Mouse (Mus musculus): Measurements from ENCODE around the gene Svbp. TPM values are rescaled to one million over a fixed set of nuclear protein-coding genes. Genes with fewer than 3 reads are reported as not detected.

Gene Svbp
- polyA plus RNA-seq, 1 experiment: 23.0 TPM

GRCm38 (mm10) chr4:119162990-119163389, 32.1 kb upstream of the Svbp start:
- WGBS: 85% methylated on average over 4 of the region's 4 CpGs
- TF ChIP-seq CTCF (IDR thresholded peaks at IDR 0.05; ENCODE audit: extremely low read depth, insufficient read depth, insufficient read length, insufficient replicate concordance) (no peak), POLR2A (IDR thresholded peaks at IDR 0.05; ENCODE audit: low read depth, low read length) (no peak)

GRCm38 (mm10) chr4:119165916-119166315, 29.2 kb upstream of the Svbp start:
- 71% methylated on average over 7 of the region's 7 CpGs for WGBS
- no peak for TF ChIP-seq POLR2A (IDR thresholded peaks at IDR 0.05; ENCODE audit: low read depth, low read length)
- no peak for TF ChIP-seq CTCF (IDR thresholded peaks at IDR 0.05; ENCODE audit: extremely low read depth, insufficient read depth, insufficient read length, insufficient replicate concordance)
- Histone ChIP-seq H3K27me3 (ENCODE audit: control insufficient read depth, insufficient read depth, low read length) (no peaks in the 10 kb centered on the region), H3K36me3 (ENCODE audit: control insufficient read depth, insufficient read depth, low read length) (peaks cover 5% of the 10 kb centered on the region), H3K27ac (ENCODE audit: insufficient read depth, low read length) (no peak overlapping the region), H3K4me3 (ENCODE audit: extremely low read depth, insufficient read depth, insufficient read length) (no peak overlapping the region), H3K4me1 (ENCODE audit: control insufficient read depth, insufficient read depth, insufficient read length) (no peaks in the 10 kb centered on the region)
- DNase-seq (ENCODE audit: low read depth in 1 of 2, low spot score in 2 of 2): no peak

More at GRCm38 (mm10) chr4:119162990-119163389, 32.1 kb upstream of the Svbp start:
- Histone ChIP-seq H3K36me3 (ENCODE audit: control insufficient read depth, insufficient read depth, low read length) (no peaks in the 10 kb centered on the region), H3K4me1 (ENCODE audit: control insufficient read depth, insufficient read depth, insufficient read length) (no peaks in the 10 kb centered on the region), H3K27ac (ENCODE audit: insufficient read depth, low read length) (no peak overlapping the region), H3K27me3 (ENCODE audit: control insufficient read depth, insufficient read depth, low read length) (no peaks in the 10 kb centered on the region), H3K4me3 (ENCODE audit: extremely low read depth, insufficient read depth, insufficient read length) (no peak overlapping the region)
- no peak for DNase-seq (ENCODE audit: low read depth in 1 of 2, low spot score in 2 of 2)

DNA sequence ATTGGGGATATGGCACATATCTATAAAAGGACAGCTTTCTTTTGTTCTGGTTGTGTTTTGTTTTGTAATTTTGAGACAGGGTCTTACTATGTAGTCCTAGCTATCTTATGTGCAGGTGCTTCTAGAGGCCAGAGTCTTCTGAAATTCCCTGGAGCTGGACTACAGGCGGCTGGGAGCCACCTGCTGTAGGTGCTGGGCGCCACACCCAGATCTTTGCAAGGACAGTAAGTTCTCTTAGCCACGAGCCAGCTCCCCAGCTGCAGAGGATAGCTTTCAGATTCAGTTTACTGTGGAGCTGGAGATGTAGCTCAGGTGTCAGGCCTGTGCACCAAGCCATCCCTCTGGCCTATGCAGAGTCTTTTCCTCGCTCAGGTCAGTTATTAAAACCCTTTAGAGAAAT, 28.0 kb upstream of the Svbp start:
- DNase-seq (ENCODE audit: low read depth in 1 of 2, low spot score in 2 of 2): no peak
- Histone ChIP-seq H3K4me1 (ENCODE audit: control insufficient read depth, insufficient read depth, insufficient read length) (no peaks in the 10 kb centered on the region), H3K27ac (ENCODE audit: insufficient read depth, low read length) (no peak overlapping the region), H3K36me3 (ENCODE audit: control insufficient read depth, insufficient read depth, low read length) (peaks cover 5% of the 10 kb centered on the region), H3K27me3 (ENCODE audit: control insufficient read depth, insufficient read depth, low read length) (no peaks in the 10 kb centered on the region), H3K4me3 (ENCODE audit: extremely low read depth, insufficient read depth, insufficient read length) (no peak overlapping the region)
- TF ChIP-seq CTCF (IDR thresholded peaks at IDR 0.05; ENCODE audit: extremely low read depth, insufficient read depth, insufficient read length, insufficient replicate concordance): no peak
- no peak for TF ChIP-seq POLR2A (IDR thresholded peaks at IDR 0.05; ENCODE audit: low read depth, low read length)
- WGBS: 85% methylated on average over 4 of the region's 4 CpGs

GRCm38 (mm10) chr4:119167663-119168062, 27.4 kb upstream of the Svbp start:
- no peaks in the 10 kb centered on the region for H3K4me1 ChIP-seq (ENCODE audit: control insufficient read depth, insufficient read depth, insufficient read length)
- H3K27me3 ChIP-seq (ENCODE audit: control insufficient read depth, insufficient read depth, low read length): no peaks in the 10 kb centered on the region
- H3K4me3 ChIP-seq (ENCODE audit: extremely low read depth, insufficient read depth, insufficient read length): no peak overlapping the region
- 2% methylated on average over 4 of the region's 4 CpGs for WGBS
- H3K27ac ChIP-seq (ENCODE audit: insufficient read depth, low read length): no peak overlapping the region
- peak; percentile 80; the same call in 1 of the 2 replicates for TF ChIP-seq CTCF (IDR thresholded peaks at IDR 0.05; ENCODE audit: extremely low read depth, insufficient read depth, insufficient read length, insufficient replicate concordance)
- TF ChIP-seq POLR2A (IDR thresholded peaks at IDR 0.05; ENCODE audit: low read depth, low read length): no peak
- peak; percentile 72 to 81 for DNase-seq (ENCODE audit: low read depth in 1 of 2, low spot score in 2 of 2)
- peaks cover 5% of the 10 kb centered on the region for H3K36me3 ChIP-seq (ENCODE audit: control insufficient read depth, insufficient read depth, low read length)

DNA sequence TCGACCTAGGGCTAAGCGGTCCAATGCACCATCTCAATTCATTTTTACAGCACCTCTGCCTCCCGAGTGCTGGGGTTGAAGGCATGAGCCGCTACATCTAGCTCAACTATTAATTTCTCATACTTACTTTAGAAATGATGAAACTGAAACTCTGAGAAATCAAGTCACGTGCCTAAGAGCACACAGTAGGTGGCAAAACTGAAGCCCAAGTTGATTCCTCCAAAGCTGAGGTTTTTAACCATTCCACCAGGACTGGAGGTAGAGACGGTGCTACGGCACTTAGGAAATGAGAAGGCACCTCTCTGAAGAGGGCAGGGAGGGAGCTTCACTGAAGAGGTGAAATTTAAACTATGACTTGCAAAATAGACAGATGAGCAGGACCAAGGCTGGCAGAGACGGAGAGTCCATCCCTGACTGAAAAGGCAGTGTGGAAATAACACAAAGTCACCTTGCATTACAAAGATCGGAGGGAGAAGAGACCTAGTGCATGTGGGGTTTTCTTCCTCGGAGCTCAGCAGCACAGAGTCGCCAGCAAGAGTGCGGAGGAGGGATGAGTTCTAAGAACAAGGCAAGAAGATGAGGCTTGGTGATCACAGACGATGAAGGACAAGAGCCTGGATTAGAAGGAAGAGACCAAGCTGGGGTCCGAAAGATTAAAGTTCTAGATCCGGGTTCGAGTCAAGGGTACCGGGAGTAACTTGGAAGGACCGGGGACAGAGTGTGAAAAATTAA, 22.0 kb upstream of the Svbp start:
- TF ChIP-seq CTCF (IDR thresholded peaks at IDR 0.05; ENCODE audit: extremely low read depth, insufficient read depth, insufficient read length, insufficient replicate concordance): no peak
- no peak for TF ChIP-seq POLR2A (IDR thresholded peaks at IDR 0.05; ENCODE audit: low read depth, low read length)
- Histone ChIP-seq H3K36me3 (ENCODE audit: control insufficient read depth, insufficient read depth, low read length) (peaks cover 5% of the 10 kb centered on the region), H3K4me3 (ENCODE audit: extremely low read depth, insufficient read depth, insufficient read length) (peak overlapping the region; percentile 79), H3K27me3 (ENCODE audit: control insufficient read depth, insufficient read depth, low read length) (no peaks in the 10 kb centered on the region), H3K4me1 (ENCODE audit: control insufficient read depth, insufficient read depth, insufficient read length) (peaks cover 7% of the 10 kb centered on the region; the same call in 1 of the 2 replicates), H3K27ac (ENCODE audit: insufficient read depth, low read length) (no peak overlapping the region)
- DNase-seq (ENCODE audit: low read depth in 1 of 2, low spot score in 2 of 2): no peak
- 22% methylated on average over 18 of the region's 18 CpGs for WGBS

- peak; percentile 94 to 95 for DNase-seq (ENCODE audit: low read depth in 1 of 2, low spot score in 2 of 2)
- H3K4me1 ChIP-seq (ENCODE audit: control insufficient read depth, insufficient read depth, insufficient read length): peaks cover 9% of the 10 kb centered on the region; the same call in 1 of the 2 replicates
- H3K27ac ChIP-seq (ENCODE audit: insufficient read depth, low read length): 0 out of 2 replicates have a peak within 1 kb of the TSS, but pooled peaks have one; percentile 11
- peak within 1 kb of the TSS; percentile 79 for H3K4me3 ChIP-seq (ENCODE audit: extremely low read depth, insufficient read depth, insufficient read length)
- peaks cover 5% of the 10 kb centered on the region for H3K36me3 ChIP-seq (ENCODE audit: control insufficient read depth, insufficient read depth, low read length)
- TF ChIP-seq CTCF (IDR thresholded peaks at IDR 0.05; ENCODE audit: extremely low read depth, insufficient read depth, insufficient read length, insufficient replicate concordance): no peak
- TF ChIP-seq POLR2A (IDR thresholded peaks at IDR 0.05; ENCODE audit: low read depth, low read length): peak; percentile 46; the same call in 1 of the 2 replicates
- no peaks in the 10 kb centered on the region for H3K27me3 ChIP-seq (ENCODE audit: control insufficient read depth, insufficient read depth, low read length)
- under 1% methylated on average over 40 of the region's 40 CpGs for WGBS
These were observed 21.2 kb upstream of the Svbp start, which contains the start of gene Zfp691 for GRCm38 (mm10) chr4:119173851-119174453. TSS of gene Zfp691 (minus strand) at chr4:119174195.
